Mouse (Mus musculus) liver, embryonic 11.5 days (tissue): ENCODE measurements around the gene Ppm1e. TPM values are rescaled to one million over a fixed set of nuclear protein-coding genes. Genes with fewer than 3 reads are reported as not detected.
A peak's percentile ranks its signal among the peaks of the same experiment; 100 is the strongest.
"Not testable (repeated sequence)": the region's sequence is repeated elsewhere in the genome, so short reads cannot be mapped to it uniquely, and the experiment has no call there.

Experiments used
- ATAC-seq: fragments of 200-750 bp; cut with Nextera tagmentation; replicated peaks from 2 replicates; pipeline ENCODE4 v1.8.0; 2017; ENCODE audit warnings: moderate number of reproducible peaks, mild to moderate bottlenecking, moderate TSS enrichment, moderate library complexity; ENCODE audit not compliant: low FRiP score
- DNase-seq: peaks from one replicate; pipeline ENCODE4 v3.0.0-alpha.2; 2017; ENCODE audit warnings: low spot score
- H3K27ac ChIP-seq: fragments of 300-500 bp; sonication (generic); 2 replicates; pipeline ENCODE4 v1.5.1; 2014; ENCODE audit warnings: mild to moderate bottlenecking, low read depth, low read length, control low read depth
- H3K27me3 ChIP-seq: fragments of 300-500 bp; sonication (generic); replicated peaks from 2 replicates; pipeline ENCODE4 v1.6.1; 2014; ENCODE audit warnings: low read length, mixed read lengths; ENCODE audit not compliant: control insufficient read depth, insufficient read depth
- H3K36me3 ChIP-seq: fragments of 300-500 bp; sonication (generic); 2 replicates; pipeline ENCODE4 v1.6.1; 2014; ENCODE audit warnings: mild to moderate bottlenecking, low read length, moderate library complexity, mixed read lengths; ENCODE audit not compliant: control insufficient read depth, insufficient read depth
- H3K4me1 ChIP-seq: fragments of 300-500 bp; sonication (generic); replicated peaks from 2 replicates; pipeline ENCODE4 v1.6.1; 2014; ENCODE audit warnings: low read length, mixed read lengths; ENCODE audit not compliant: control insufficient read depth, insufficient read depth
- H3K4me2 ChIP-seq: fragments of 300-500 bp; sonication (generic); 2 replicates; pipeline ENCODE4 v1.6.1; 2014; ENCODE audit warnings: mild to moderate bottlenecking, control low read depth, moderate library complexity
- H3K4me3 ChIP-seq: fragments of 300-500 bp; sonication (generic); 2 replicates; pipeline ENCODE4 v1.5.1; 2014; ENCODE audit warnings: low read depth, low read length, control low read depth
- H3K9ac ChIP-seq: fragments of 300-500 bp; sonication (generic); 2 replicates; pipeline ENCODE4 v1.6.1; 2014; ENCODE audit warnings: low read depth, low read length, control low read depth
- H3K9me3 ChIP-seq: fragments of 300-500 bp; sonication (generic); 2 replicates; pipeline ENCODE4 v1.6.1; 2016; ENCODE audit warnings: low read length, inconsistent platforms, mixed read lengths; ENCODE audit not compliant: control insufficient read depth
- WGBS: fragments of 180-500 bp; shearing (Covaris S2); extraction: QIAGEN DNeasy Blood & Tissue Kit; methylation state at CpG from one replicate; pipeline ENCODE4 v1.1.7; 2014; 5-methylcytosine and 5-hydroxymethylcytosine counted together
- polyA plus RNA-seq: library from polyadenylated mRNA; unstranded; fragments of >200 nt; fragmentation: Nextera tagmentation; extraction: Ambion mirVana; gene quantifications from 2 replicates; pipeline ENCODE4 v1.2.1, GENCODE M21; 2014

The Ppm1e gene
- polyA plus RNA-seq, 1 experiment from 2014 or later, result 2.6 TPM

GRCm38 (mm10) chr11:87270958-87271357 is 87.9 kb downstream of the Ppm1e start:
- Histone ChIP-seq H3K9me3 (no peaks in the 10 kb centered on the region; the same call in 1 of the 2 replicates), H3K36me3 (no peaks in the 10 kb centered on the region), H3K27me3 (no peaks in the 10 kb centered on the region), H3K27ac (no peak overlapping the region), H3K9ac (no peak overlapping the region), H3K4me1 (peaks cover 2% of the 10 kb centered on the region; the same call in 1 of the 2 replicates), H3K4me2 (no peak overlapping the region), H3K4me3 (no peak overlapping the region)
- 56% methylated on average over 2 of the region's 2 CpGs for WGBS
- DNase-seq (no peak), ATAC-seq (no peak)

- Histone ChIP-seq H3K27ac (no peak overlapping the region), H3K36me3 (no peaks in the 10 kb centered on the region), H3K4me2 (no peak overlapping the region), H3K9me3 (no peaks in the 10 kb centered on the region; the same call in 1 of the 2 replicates), H3K9ac (no peak overlapping the region), H3K4me3 (no peak overlapping the region), H3K4me1 (no peaks in the 10 kb centered on the region), H3K27me3 (no peaks in the 10 kb centered on the region)
- WGBS, result 83% methylated on average over 4 of the region's 4 CpGs
- DNase-seq (no peak), ATAC-seq (no peak)
Observed at GRCm38 (mm10) chr11:87270446-87270845, 88.4 kb downstream of the Ppm1e start.

- DNase-seq (no peak), ATAC-seq (no peak)
- H3K4me3 ChIP-seq, result no peak overlapping the region
- no peak overlapping the region for H3K9ac ChIP-seq
- no peaks in the 10 kb centered on the region for H3K36me3 ChIP-seq
- H3K4me1 ChIP-seq, result no peaks in the 10 kb centered on the region; the same call in 1 of the 2 replicates
- no peak overlapping the region for H3K4me2 ChIP-seq
- no peaks in the 10 kb centered on the region; the same call in 1 of the 2 replicates for H3K9me3 ChIP-seq
- WGBS, result 68% methylated on average over 2 of the region's 2 CpGs
- H3K27me3 ChIP-seq, result no peaks in the 10 kb centered on the region
- H3K27ac ChIP-seq, result no peak overlapping the region
Observed at GRCm38 (mm10) chr11:87268803-87269202, 90.0 kb downstream of the Ppm1e start.

GRCm38 (mm10) chr11:87266246-87266645 is 92.6 kb downstream of the Ppm1e start:
- Histone ChIP-seq H3K27me3 (no peaks in the 10 kb centered on the region), H3K4me2 (no peak overlapping the region), H3K4me3 (no peak overlapping the region), H3K9ac (no peak overlapping the region), H3K9me3 (no peaks in the 10 kb centered on the region), H3K36me3 (no peaks in the 10 kb centered on the region), H3K4me1 (no peaks in the 10 kb centered on the region; the same call in 1 of the 2 replicates), H3K27ac (no peak overlapping the region)
- no peak for DNase-seq
- no peak for ATAC-seq
- 65% methylated on average over 4 of the region's 4 CpGs for WGBS

GRCm38 (mm10) chr11:87263946-87264345 is 94.9 kb downstream of the Ppm1e start:
- WGBS, result 30% methylated on average over 7 of the region's 7 CpGs
- DNase-seq (no peak), ATAC-seq (no peak)
- Histone ChIP-seq H3K4me1 (peaks cover 8% of the 10 kb centered on the region), H3K9me3 (no peaks in the 10 kb centered on the region), H3K4me3 (no peak overlapping the region), H3K36me3 (no peaks in the 10 kb centered on the region), H3K27me3 (no peaks in the 10 kb centered on the region), H3K4me2 (no peak overlapping the region), H3K27ac (no peak overlapping the region), H3K9ac (no peak overlapping the region)

GRCm38 (mm10) chr11:87261705-87262104 is 97.1 kb downstream of the Ppm1e start:
- not testable (repeated sequence) for H3K4me1 ChIP-seq, H3K27ac ChIP-seq, ATAC-seq, H3K9me3 ChIP-seq, DNase-seq, H3K27me3 ChIP-seq, H3K4me3 ChIP-seq, H3K9ac ChIP-seq, H3K36me3 ChIP-seq, H3K4me2 ChIP-seq
- WGBS, result 68% methylated on average over 4 of the region's 4 CpGs

- Histone ChIP-seq H3K4me3 (no peak overlapping the region), H3K4me2 (peak overlapping the region; percentile 47), H3K9me3 (no peaks in the 10 kb centered on the region), H3K4me1 (peaks cover 9% of the 10 kb centered on the region), H3K9ac (no peak overlapping the region), H3K27me3 (no peaks in the 10 kb centered on the region), H3K27ac (peak overlapping the region; percentile 39), H3K36me3 (no peaks in the 10 kb centered on the region)
- ATAC-seq, result no peak
- no peak for DNase-seq
- WGBS, result 36% methylated on average over 10 of the region's 10 CpGs
Observed at GRCm38 (mm10) chr11:87259792-87260191, 99.0 kb downstream of the Ppm1e start.

- ATAC-seq (no peak), DNase-seq (no peak)
- Histone ChIP-seq H3K9me3 (no peaks in the 10 kb centered on the region), H3K36me3 (no peaks in the 10 kb centered on the region), H3K4me2 (no peak overlapping the region), H3K27me3 (no peaks in the 10 kb centered on the region), H3K4me3 (no peak overlapping the region), H3K9ac (no peak overlapping the region), H3K27ac (no peak overlapping the region), H3K4me1 (peaks cover 9% of the 10 kb centered on the region; the same call in 1 of the 2 replicates)
- WGBS, result 88% methylated on average over 5 of the region's 5 CpGs
Observed at GRCm38 (mm10) chr11:87257282-87257681, 101.5 kb downstream of the Ppm1e start.

GRCm38 (mm10) chr11:87254149-87254548 is 104.7 kb downstream of the Ppm1e start:
- Histone ChIP-seq H3K27ac (no peak overlapping the region), H3K9me3 (no peaks in the 10 kb centered on the region), H3K27me3 (no peaks in the 10 kb centered on the region), H3K4me1 (peaks cover 3% of the 10 kb centered on the region; the same call in 1 of the 2 replicates), H3K36me3 (no peaks in the 10 kb centered on the region), H3K4me3 (no peak overlapping the region), H3K4me2 (no peak overlapping the region), H3K9ac (no peak overlapping the region)
- ATAC-seq (no peak), DNase-seq (no peak)
- 56% methylated on average over 5 of the region's 5 CpGs for WGBS
